Mouse (Mus musculus): ENCODE results near the gene Map3k7. TPM values are rescaled to one million over a fixed set of nuclear protein-coding genes. Genes with fewer than 3 reads are reported as not detected.
"Not testable (repeated sequence)": the region's sequence is repeated elsewhere in the genome, so short reads cannot be mapped to it uniquely, and the experiment has no call there.

Gene Map3k7
- polyA plus RNA-seq, 1 experiment from 2014 or later = 38.3 TPM

DNA sequence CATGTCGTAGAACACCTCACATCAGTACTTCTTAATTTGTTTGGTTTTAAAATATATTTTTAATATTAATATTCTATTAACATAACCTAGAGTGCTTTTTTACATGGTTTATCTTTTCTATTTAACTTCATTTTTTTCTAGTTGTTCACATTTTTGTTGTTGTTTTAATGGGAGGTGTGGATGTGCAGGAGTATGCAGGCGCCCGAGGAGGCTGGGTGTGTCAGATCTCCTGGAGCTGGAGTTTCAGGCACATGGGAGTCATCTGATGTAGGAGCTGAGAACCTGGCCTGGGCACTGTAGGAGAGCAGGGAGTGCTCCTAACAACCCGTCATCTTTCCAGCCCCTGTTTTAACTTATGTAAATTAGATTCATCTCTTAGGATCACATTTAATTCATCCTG is 44.2 kb downstream of the Map3k7 start:
- Histone ChIP-seq H3K27ac (replicated peaks; ENCODE audit: low read depth, low read length) (no peak overlapping the region), H3K27me3 (ENCODE audit: control insufficient read depth, insufficient read depth, low read length) (no peaks in the 10 kb centered on the region), H3K4me2 (ENCODE audit: low read length) (no peak overlapping the region), H3K9me3 (ENCODE audit: control insufficient read depth, low read length) (no peaks in the 10 kb centered on the region), H3K36me3 (ENCODE audit: control insufficient read depth, insufficient read depth, low read length) (peaks cover 56% of the 10 kb centered on the region), H3K4me3 (replicated peaks; ENCODE audit: low read depth, low read length) (no peak overlapping the region), H3K9ac (replicated peaks; ENCODE audit: low read length) (no peak overlapping the region), H3K4me1 (ENCODE audit: control insufficient read depth, insufficient read depth, low read length) (no peaks in the 10 kb centered on the region)
- DNase-seq = no peak
- ATAC-seq (ENCODE audit: low FRiP score, low TSS enrichment) = no peak
- WGBS = 80% methylated on average over 4 of the region's 4 CpGs

DNA sequence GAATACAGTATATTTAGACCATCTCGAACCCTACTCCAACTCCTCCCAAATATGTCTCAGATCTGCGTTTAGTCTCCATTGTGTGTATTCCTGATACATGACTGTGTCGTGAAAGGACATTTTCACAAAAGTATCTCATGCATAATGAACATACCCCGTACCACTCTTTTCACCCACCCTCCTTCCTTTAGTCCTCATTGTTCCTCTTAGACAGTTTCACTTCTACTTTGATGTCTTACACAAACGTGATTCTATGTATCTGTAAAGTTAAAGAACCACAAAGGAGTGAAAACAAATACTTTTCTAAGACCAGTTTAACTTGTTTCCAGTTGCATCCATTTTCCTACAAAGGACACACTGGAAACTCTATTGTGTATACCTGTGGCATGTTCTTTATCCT is 46.9 kb downstream of the Map3k7 start:
- Histone ChIP-seq H3K36me3 (ENCODE audit: control insufficient read depth, insufficient read depth, low read length) (peaks cover 57% of the 10 kb centered on the region), H3K9me3 (ENCODE audit: control insufficient read depth, low read length) (no peaks in the 10 kb centered on the region), H3K4me1 (ENCODE audit: control insufficient read depth, insufficient read depth, low read length) (no peaks in the 10 kb centered on the region), H3K9ac (replicated peaks; ENCODE audit: low read length) (no peak overlapping the region), H3K4me2 (ENCODE audit: low read length) (no peak overlapping the region), H3K27ac (replicated peaks; ENCODE audit: low read depth, low read length) (no peak overlapping the region), H3K27me3 (ENCODE audit: control insufficient read depth, insufficient read depth, low read length) (no peaks in the 10 kb centered on the region), H3K4me3 (replicated peaks; ENCODE audit: low read depth, low read length) (no peak overlapping the region)
- DNase-seq (no peak), ATAC-seq (ENCODE audit: low FRiP score, low TSS enrichment) (no peak)
- WGBS = 78% methylated on average over 5 of the region's 5 CpGs

DNA sequence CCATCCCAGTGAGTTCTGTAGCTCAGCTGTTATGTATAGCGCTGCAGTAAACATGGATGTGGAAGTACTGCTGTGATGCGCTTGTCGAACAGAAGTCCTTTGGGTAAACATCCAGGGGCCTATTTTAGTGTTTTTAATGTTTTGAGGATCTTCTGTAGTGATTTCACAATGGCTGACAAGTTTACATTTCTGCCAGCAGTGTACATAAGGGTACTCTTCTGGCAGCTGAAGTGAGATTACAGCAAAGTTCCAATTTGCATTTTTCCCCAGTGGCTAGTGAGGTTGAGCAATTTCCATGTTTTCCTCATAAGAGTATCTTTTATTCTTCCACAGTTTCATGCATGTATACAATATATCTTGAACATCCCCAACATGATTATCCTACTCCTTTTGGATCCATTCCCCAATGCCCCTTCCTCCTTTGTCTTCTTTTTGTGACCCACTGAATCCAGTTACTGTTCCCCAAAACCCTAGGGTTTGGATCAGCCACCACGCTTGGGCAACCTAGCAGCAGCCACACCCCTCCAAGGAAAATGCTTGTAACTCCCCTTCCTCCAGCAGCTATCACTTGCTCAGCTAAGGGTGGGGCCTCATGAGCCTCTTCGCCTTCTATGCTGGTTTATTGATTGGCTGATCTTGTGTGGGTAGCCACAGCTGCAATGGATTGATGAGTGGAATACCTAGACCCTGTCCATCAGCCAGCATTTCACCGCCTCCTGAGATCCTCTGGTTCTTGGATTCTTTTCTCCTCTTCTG is 47.5 kb downstream of the Map3k7 start:
- peaks cover 62% of the 10 kb centered on the region for H3K36me3 ChIP-seq (ENCODE audit: control insufficient read depth, insufficient read depth, low read length)
- DNase-seq = no peak
- no peaks in the 10 kb centered on the region for H3K4me1 ChIP-seq (ENCODE audit: control insufficient read depth, insufficient read depth, low read length)
- no peak overlapping the region for H3K4me3 ChIP-seq (replicated peaks; ENCODE audit: low read depth, low read length)
- no peak overlapping the region for H3K4me2 ChIP-seq (ENCODE audit: low read length)
- H3K27me3 ChIP-seq (ENCODE audit: control insufficient read depth, insufficient read depth, low read length) = no peaks in the 10 kb centered on the region
- no peak overlapping the region for H3K27ac ChIP-seq (replicated peaks; ENCODE audit: low read depth, low read length)
- WGBS = 90% methylated on average over 6 of the region's 6 CpGs
- no peak for ATAC-seq (ENCODE audit: low FRiP score, low TSS enrichment)
- no peaks in the 10 kb centered on the region for H3K9me3 ChIP-seq (ENCODE audit: control insufficient read depth, low read length)
- no peak overlapping the region for H3K9ac ChIP-seq (replicated peaks; ENCODE audit: low read length)

DNA sequence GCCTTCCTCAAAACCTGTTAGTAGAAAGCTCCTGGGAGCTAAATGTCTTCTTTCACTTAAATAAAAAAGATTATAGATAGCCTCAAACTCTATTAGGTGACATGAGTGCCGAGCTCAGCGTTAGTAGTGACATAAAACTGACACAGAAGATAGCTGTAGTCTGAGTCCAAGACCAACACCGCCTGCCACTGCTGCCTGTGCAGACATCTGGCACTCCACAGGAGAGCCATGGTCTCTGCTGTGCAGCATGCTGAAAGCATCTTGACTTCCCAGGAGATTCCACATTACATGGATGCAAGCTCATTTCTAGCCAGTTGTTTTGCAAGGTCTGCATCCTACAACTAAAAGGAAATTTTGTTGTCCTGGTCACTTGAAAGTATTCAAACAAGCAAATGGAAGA is 57.2 kb downstream of the Map3k7 start:
- no peaks in the 10 kb centered on the region for H3K9me3 ChIP-seq (ENCODE audit: control insufficient read depth, low read length)
- ATAC-seq (ENCODE audit: low FRiP score, low TSS enrichment) = no peak
- peaks cover 63% of the 10 kb centered on the region for H3K36me3 ChIP-seq (ENCODE audit: control insufficient read depth, insufficient read depth, low read length)
- H3K27me3 ChIP-seq (ENCODE audit: control insufficient read depth, insufficient read depth, low read length) = no peaks in the 10 kb centered on the region
- H3K4me2 ChIP-seq (ENCODE audit: low read length) = no peak overlapping the region
- 94% methylated on average over 3 of the region's 3 CpGs for WGBS
- H3K4me1 ChIP-seq (ENCODE audit: control insufficient read depth, insufficient read depth, low read length) = no peaks in the 10 kb centered on the region
- DNase-seq = no peak
- no peak overlapping the region for H3K27ac ChIP-seq (replicated peaks; ENCODE audit: low read depth, low read length)
- no peak overlapping the region for H3K9ac ChIP-seq (replicated peaks; ENCODE audit: low read length)
- no peak overlapping the region for H3K4me3 ChIP-seq (replicated peaks; ENCODE audit: low read depth, low read length)

DNA sequence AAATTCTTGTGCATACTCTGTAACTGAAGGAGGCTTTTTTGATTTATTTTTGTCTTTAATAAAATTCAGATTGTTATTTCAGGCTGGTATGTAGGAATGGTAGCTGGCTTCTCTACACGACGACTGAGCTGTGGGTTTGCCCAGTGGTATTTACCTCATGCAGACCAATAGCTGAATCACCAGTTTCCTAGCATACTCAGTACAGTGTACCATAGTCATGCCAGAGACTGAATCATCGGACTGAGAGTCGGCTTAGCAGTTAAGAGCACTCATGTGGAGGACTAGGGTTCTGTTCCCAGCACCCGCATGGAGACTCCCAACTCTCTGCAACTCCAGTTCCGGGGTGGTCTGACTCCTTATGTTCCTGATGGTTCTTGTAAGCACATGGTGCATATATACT is 58.4 kb downstream of the Map3k7 start:
- Histone ChIP-seq H3K36me3 (ENCODE audit: control insufficient read depth, insufficient read depth, low read length) (peaks cover 52% of the 10 kb centered on the region), H3K4me2 (ENCODE audit: low read length) (no peak overlapping the region), H3K27me3 (ENCODE audit: control insufficient read depth, insufficient read depth, low read length) (no peaks in the 10 kb centered on the region), H3K4me1 (ENCODE audit: control insufficient read depth, insufficient read depth, low read length) (no peaks in the 10 kb centered on the region), H3K4me3 (replicated peaks; ENCODE audit: low read depth, low read length) (no peak overlapping the region), H3K27ac (replicated peaks; ENCODE audit: low read depth, low read length) (no peak overlapping the region), H3K9ac (replicated peaks; ENCODE audit: low read length) (no peak overlapping the region), H3K9me3 (ENCODE audit: control insufficient read depth, low read length) (no peaks in the 10 kb centered on the region)
- DNase-seq = no peak
- no peak for ATAC-seq (ENCODE audit: low FRiP score, low TSS enrichment)
- 97% methylated on average over 6 of the region's 6 CpGs for WGBS

DNA sequence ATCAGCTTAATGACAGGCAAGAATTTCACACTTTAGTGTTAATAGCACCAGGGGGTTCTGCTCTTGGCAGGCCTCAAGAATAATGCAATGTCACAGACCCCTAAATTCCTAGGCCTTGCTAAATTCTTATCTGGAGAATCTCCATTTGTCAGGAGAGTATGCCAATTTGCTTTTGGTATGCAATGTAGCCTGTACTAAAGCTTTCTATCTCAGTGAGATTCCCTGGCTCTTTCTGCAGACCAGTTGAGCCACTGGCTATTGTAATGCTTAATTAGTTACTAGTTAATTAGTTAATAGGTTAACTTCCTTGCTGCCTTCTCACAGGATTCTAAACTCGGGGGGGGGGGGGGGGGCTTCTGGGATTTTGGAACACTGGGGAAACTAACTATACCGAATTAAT is 60.3 kb downstream of the Map3k7 start:
- ATAC-seq (ENCODE audit: low FRiP score, low TSS enrichment); H3K9ac ChIP-seq (replicated peaks; ENCODE audit: low read length); H3K9me3 ChIP-seq (ENCODE audit: control insufficient read depth, low read length); H3K4me1 ChIP-seq (ENCODE audit: control insufficient read depth, insufficient read depth, low read length); H3K4me2 ChIP-seq (ENCODE audit: low read length); H3K27ac ChIP-seq (replicated peaks; ENCODE audit: low read depth, low read length); DNase-seq; H3K27me3 ChIP-seq (ENCODE audit: control insufficient read depth, insufficient read depth, low read length); H3K4me3 ChIP-seq (replicated peaks; ENCODE audit: low read depth, low read length): not testable (repeated sequence)
- WGBS = 90% methylated on average over 2 of the region's 2 CpGs
- peaks cover 34% of the 10 kb centered on the region for H3K36me3 ChIP-seq (ENCODE audit: control insufficient read depth, insufficient read depth, low read length)

DNA sequence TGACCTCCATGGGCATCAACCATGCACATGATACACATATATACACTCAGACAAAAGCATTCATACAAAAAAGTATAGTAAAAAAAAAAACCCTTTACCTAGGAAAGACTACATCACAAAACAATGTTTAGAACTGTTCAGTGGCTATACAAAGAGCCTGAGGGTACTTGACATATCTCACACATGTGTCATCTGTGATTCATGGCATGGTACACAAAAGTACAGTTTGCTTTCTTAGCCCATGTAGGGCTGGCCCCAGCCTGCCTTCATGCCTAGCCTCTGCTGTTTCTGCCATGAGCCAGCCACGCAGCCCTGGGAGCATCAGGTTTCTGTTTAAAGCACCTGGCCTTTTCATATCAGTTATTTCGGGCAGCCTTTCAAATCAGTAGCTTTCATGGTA is 61.2 kb downstream of the Map3k7 start:
- H3K27me3 ChIP-seq (ENCODE audit: control insufficient read depth, insufficient read depth, low read length) = no peaks in the 10 kb centered on the region
- 97% methylated on average over 2 of the region's 2 CpGs for WGBS

DNA sequence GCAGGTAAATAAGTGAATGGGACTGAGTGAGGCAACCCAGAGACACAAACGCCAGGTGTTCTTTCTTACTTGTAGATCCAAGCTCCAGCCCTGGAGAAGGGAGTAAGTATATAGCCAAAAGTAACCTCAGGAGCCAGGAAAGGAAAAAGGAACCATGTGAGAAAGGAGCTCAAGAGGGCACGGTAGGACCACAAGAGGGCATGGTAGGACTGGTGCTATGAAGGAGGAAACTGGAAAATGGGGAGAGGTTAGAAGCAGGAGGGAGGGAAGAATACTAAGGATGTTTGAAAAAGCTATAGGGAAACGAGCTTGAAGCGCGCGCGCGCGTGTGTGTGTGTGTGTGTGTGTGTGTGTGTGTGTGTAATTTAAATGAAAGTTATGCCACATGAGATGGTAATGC is 63.2 kb downstream of the Map3k7 start:
- H3K27me3 ChIP-seq (ENCODE audit: control insufficient read depth, insufficient read depth, low read length) = no peaks in the 10 kb centered on the region
- DNase-seq (peak; percentile 22), ATAC-seq (ENCODE audit: low FRiP score, low TSS enrichment) (no peak)
- H3K9ac ChIP-seq (replicated peaks; ENCODE audit: low read length) = no peak overlapping the region
- H3K4me1 ChIP-seq (ENCODE audit: control insufficient read depth, insufficient read depth, low read length) = no peaks in the 10 kb centered on the region
- H3K4me2 ChIP-seq (ENCODE audit: low read length) = no peak overlapping the region
- 90% methylated on average over 9 of the region's 9 CpGs for WGBS
- H3K4me3 ChIP-seq (replicated peaks; ENCODE audit: low read depth, low read length) = no peak overlapping the region
- H3K36me3 ChIP-seq (ENCODE audit: control insufficient read depth, insufficient read depth, low read length) = peaks cover 10% of the 10 kb centered on the region
- H3K9me3 ChIP-seq (ENCODE audit: control insufficient read depth, low read length) = no peaks in the 10 kb centered on the region
- no peak overlapping the region for H3K27ac ChIP-seq (replicated peaks; ENCODE audit: low read depth, low read length)

More for the DNA sequence above, 61.2 kb downstream of the Map3k7 start:
- ATAC-seq (ENCODE audit: low FRiP score, low TSS enrichment) = no peak
- peaks cover 26% of the 10 kb centered on the region for H3K36me3 ChIP-seq (ENCODE audit: control insufficient read depth, insufficient read depth, low read length)
- DNase-seq = no peak
- H3K4me3 ChIP-seq (replicated peaks; ENCODE audit: low read depth, low read length) = no peak overlapping the region
- no peak overlapping the region for H3K4me2 ChIP-seq (ENCODE audit: low read length)
- no peaks in the 10 kb centered on the region for H3K4me1 ChIP-seq (ENCODE audit: control insufficient read depth, insufficient read depth, low read length)
- H3K27ac ChIP-seq (replicated peaks; ENCODE audit: low read depth, low read length) = no peak overlapping the region
- no peaks in the 10 kb centered on the region for H3K9me3 ChIP-seq (ENCODE audit: control insufficient read depth, low read length)
- no peak overlapping the region for H3K9ac ChIP-seq (replicated peaks; ENCODE audit: low read length)

DNA sequence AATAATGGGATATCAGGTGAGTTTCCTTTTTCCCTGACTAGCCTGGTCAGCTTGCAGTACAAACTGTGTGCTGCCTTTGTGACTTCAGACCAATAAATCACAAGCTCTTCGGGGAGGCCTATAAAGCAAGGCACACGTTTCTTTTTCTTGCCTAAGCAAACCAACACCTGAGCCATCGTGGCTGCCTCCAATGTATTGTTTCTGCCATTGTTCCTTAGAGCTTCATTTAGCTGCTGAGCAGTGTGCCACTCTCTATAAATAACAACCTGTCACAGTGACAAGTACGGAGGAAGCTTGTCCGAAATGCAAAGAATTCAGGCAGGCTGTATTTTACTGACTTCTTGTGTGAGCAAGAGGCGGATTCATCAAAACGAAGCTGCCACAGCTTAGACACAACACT is 73.4 kb downstream of the Map3k7 start:
- WGBS = 73% methylated on average over 7 of the region's 7 CpGs
- H3K4me3 ChIP-seq (replicated peaks; ENCODE audit: low read depth, low read length) = no peak overlapping the region
- DNase-seq (no peak), ATAC-seq (ENCODE audit: low FRiP score, low TSS enrichment) (no peak)
- no peaks in the 10 kb centered on the region for H3K9me3 ChIP-seq (ENCODE audit: control insufficient read depth, low read length)
- H3K4me1 ChIP-seq (ENCODE audit: control insufficient read depth, insufficient read depth, low read length) = peaks cover 7% of the 10 kb centered on the region
- no peak overlapping the region for H3K9ac ChIP-seq (replicated peaks; ENCODE audit: low read length)
- H3K27me3 ChIP-seq (ENCODE audit: control insufficient read depth, insufficient read depth, low read length) = no peaks in the 10 kb centered on the region
- no peak overlapping the region; the same call in 1 of the 2 replicates for H3K27ac ChIP-seq (replicated peaks; ENCODE audit: low read depth, low read length)
- no peak overlapping the region for H3K4me2 ChIP-seq (ENCODE audit: low read length)
- H3K36me3 ChIP-seq (ENCODE audit: control insufficient read depth, insufficient read depth, low read length) = no peaks in the 10 kb centered on the region

Measured in midbrain, embryonic 14.5 days (tissue).